Mouse (Mus musculus) heart, postnatal 14 days (tissue): ENCODE measurements around the gene S100a5. TPM values are rescaled to one million over a fixed set of nuclear protein-coding genes. Genes with fewer than 3 reads are reported as not detected.

Experiments used
- DNase-seq, 2 experiments: peaks; one replicate each; pipeline ENCODE4 v3.0.0; 2021 to 2022
- intact Hi-C: fragments of 180-260 bp; cut with DNase I; formaldehyde crosslinking; loops from one replicate; pipeline ENCODE4 v1.15.1; 2025
- total RNA-seq, 2 experiments: library from RNA; stranded (reverse); gene quantifications; 2 replicates each; pipeline ENCODE4 v1.2.3; 2021

The S100a5 gene
- total RNA-seq, 2 experiments from 2014 or later, result not detected

GRCm38 (mm10) chr3:90598212-90598611, 10.1 kb upstream of the S100a5 start:
- intact Hi-C loops, result no loop called here
- DNase-seq, result no peak

GRCm38 (mm10) chr3:90599401-90599800, 8.9 kb upstream of the S100a5 start:
- intact Hi-C loops, result no loop called here
- DNase-seq, result peak in 1 of 2 experiments; percentile 59

GRCm38 (mm10) chr3:90600036-90600435, 8.3 kb upstream of the S100a5 start:
- intact Hi-C loops, result no loop called here
- DNase-seq, result no peak

- intact Hi-C loops, result no loop called here
- DNase-seq, result peak in 1 of 2 experiments; percentile 65
These were observed 7.7 kb upstream of the S100a5 start for GRCm38 (mm10) chr3:90600458-90601195.

DNA sequence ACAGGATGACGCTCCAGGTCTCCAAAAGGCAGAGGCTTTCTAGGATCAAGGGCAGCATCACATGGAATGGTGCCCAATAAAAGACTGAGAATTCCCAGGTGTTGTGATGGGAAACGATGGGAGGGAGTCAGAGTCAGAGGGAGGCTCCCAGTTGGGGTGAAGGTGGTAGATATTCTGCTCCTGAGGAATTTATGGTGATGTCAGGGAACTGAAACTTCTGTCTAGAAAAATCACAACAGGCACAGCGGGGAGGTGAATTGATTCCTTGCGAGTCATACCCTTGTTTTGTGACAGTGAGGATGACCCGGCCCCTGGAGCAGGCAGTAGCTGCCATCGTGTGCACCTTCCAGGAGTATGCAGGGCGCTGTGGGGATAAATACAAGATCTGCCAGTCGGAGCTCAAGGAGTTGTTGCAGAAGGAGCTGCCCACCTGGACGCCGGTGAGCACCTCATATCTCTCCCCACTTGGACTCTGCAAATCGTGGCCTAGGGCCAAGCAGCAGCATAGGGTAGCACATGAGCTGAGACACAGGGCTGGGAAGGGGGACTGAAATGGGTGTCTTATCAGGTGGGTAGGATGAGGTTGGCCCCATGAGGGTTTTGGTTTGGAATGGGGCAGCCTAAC, 6.7 kb upstream of the S100a5 start, which contains the start of gene Gm42674:
Gene Gm42674, plus strand, starts transcription at position 419 of the 625 bp plus-strand sequence.
- DNase-seq, result no peak
- intact Hi-C loops, result no loop called here

DNA sequence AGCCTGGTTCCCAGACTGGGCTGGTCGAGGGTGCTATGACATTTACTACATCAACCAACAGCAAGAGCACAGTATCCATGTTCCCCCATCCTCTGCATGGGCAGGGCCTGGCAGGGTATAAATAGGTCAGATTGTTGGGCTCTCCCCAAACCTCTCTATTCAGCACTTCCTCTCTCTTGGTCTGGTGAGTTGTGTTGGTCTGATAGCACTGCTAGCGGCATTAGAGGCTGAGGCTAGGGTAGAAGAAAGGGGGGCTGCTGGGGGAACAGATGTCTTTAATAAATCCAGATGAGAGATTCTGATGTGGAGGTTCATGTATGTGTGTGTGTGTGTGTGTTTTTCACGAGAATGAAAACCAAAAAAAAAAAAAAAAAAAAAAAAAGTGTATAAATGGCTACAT, 4.7 kb upstream of the S100a5 start, which contains the start of gene S100a4:
Gene S100a4, plus strand, starts transcription at position 149 of the 400 bp plus-strand sequence.
- DNase-seq, result no peak
- intact Hi-C loops, result no loop called here

- peak; percentile 84 to 86 for DNase-seq
These were observed 3.9 kb upstream of the S100a5 start for GRCm38 (mm10) chr3:90604416-90604815.

GRCm38 (mm10) chr3:90605049-90605448, 3.3 kb upstream of the S100a5 start:
- DNase-seq, result no peak
- intact Hi-C loops, result no loop called here

More at GRCm38 (mm10) chr3:90604416-90604815, 3.9 kb upstream of the S100a5 start:
- intact Hi-C loops, result no loop called here

GRCm38 (mm10) chr3:90605736-90606135, 2.6 kb upstream of the S100a5 start:
- intact Hi-C loops, result no loop called here
- DNase-seq, result no peak

GRCm38 (mm10) chr3:90606185-90606584, 2.1 kb upstream of the S100a5 start:
- intact Hi-C loops, result no loop called here
- peak in 1 of 2 experiments; percentile 53 for DNase-seq

- intact Hi-C loops, result no loop called here
These were observed 962 bp upstream of the S100a5 start for GRCm38 (mm10) chr3:90607361-90607760.

GRCm38 (mm10) chr3:90609102-90609501, 779 bp downstream of the S100a5 start:
- intact Hi-C loops, result no loop called here
- no peak for DNase-seq

More at GRCm38 (mm10) chr3:90607361-90607760, 962 bp upstream of the S100a5 start:
- no peak for DNase-seq

GRCm38 (mm10) chr3:90611494-90611893, 3.2 kb downstream of the S100a5 start:
- intact Hi-C loops, result loop anchor here (10.0 kb wide), 1 partner anchor 197 kb away; no protein-coding TSS in a partner anchor
- DNase-seq, result no peak

GRCm38 (mm10) chr3:90612061-90612460, 3.7 kb downstream of the S100a5 start:
- no peak for DNase-seq
- intact Hi-C loops, result loop anchor here (10.0 kb wide), 1 partner anchor 197 kb away; no protein-coding TSS in a partner anchor

DNA sequence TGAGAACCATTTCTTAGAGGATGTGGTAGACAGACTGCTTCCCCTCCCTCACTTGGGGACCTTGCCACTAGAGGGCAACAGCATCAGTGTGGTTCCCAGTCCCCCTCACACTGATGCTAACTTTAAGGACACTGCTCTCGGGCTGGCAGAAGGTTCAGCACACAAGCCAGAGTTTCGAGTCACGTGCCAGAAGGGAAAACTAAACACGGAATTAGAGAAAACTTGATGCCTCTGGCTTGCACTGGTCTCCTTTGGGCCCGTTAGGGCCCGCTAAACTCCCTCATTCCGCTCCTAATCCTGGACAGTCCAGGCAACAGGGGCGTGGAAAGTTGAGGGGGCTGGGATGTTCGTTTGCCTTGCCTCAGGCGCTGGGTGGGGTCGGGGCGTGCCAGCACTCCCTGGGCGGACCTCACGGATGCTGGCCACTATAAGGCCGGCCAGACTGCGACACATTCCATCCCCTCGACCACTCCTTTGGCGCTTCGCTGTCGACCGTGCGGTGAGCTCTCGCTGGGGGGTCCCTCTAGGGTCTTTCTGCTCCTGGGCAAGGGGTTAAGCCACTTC, 4.5 kb downstream of the S100a5 start, which contains the start of gene S100a6:
Gene S100a6, plus strand, starts transcription at position 155 of the 564 bp plus-strand sequence.
- DNase-seq, result peak; percentile 73 to 75
- intact Hi-C loops, result loop anchor here (10.0 kb wide), 1 partner anchor 198 kb away; no protein-coding TSS in a partner anchor

DNA sequence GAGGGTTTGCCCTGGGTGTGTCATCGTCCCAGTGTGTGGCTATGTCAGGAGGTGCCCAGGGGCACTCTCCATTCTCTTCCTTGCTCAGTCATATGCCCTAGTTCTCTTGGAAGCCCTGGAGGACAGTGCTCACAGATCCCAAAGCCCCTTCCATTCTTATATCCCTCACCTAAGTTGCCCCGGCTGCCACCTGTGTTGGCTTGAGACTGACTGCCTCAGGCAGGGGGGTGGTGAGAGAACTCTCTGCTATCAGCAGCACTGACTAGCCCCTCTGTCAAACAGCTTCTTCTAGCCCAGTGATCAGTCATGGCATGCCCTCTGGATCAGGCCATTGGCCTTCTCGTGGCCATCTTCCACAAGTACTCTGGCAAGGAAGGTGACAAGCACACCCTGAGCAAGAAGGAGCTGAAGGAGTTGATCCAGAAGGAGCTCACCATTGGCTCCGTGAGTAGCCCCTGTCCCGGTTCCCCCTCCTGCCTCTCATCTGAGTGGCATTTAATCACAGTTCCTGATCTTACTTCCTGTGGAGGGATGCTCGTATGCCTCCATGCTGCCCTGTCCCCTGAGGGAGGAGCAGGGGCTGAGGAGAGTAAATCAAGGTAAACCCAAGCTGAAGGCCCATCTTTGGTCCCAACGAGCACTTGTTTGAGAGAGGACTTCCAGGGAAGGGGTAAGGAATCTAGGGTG, 5.3 kb downstream of the S100a5 start:
- DNase-seq, result no peak
- intact Hi-C loops, result loop anchor here (1.0 to 10.0 kb wide), 3 partner anchors 27 to 199 kb away; partner anchors contain the start of gene Snapin

- intact Hi-C loops, result loop anchor here (1.0 to 10.0 kb wide), 3 partner anchors 28 to 199 kb away; partner anchors contain the start of gene Snapin
- no peak for DNase-seq
These were observed 5.8 kb downstream of the S100a5 start for GRCm38 (mm10) chr3:90614148-90614530.

DNA sequence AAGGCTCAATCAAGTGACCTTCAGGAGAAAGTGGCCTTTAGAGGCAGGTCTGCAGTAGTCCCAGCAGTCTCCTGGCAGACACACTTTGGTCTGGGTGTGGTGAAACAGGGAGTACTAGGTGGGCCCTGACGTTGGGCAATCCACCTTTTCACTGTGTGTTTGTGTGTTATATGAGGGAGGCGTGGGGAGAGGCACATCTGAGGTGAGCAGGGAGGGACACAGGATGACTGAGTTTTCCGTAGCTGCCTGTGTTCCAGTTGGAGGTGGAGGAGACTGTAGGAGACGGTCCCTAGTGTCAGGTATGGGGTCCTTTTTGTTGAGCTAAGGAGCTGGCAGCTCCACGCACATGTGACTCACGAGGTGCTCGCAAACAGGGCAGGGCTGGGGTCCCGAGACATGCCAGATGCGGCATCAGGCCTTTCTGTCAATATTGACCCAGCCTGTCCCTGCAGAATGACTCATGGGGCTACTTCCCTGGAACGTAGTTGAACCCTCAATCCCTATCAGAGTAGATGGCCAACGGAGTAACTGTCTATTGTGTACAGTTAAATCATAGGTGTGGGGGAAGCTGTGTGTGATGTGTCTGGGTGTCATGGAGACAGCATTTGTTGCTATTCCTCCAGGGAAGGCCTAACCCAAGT, 6.4 kb downstream of the S100a5 start:
- intact Hi-C loops, result loop anchor here (1.0 to 10.0 kb wide), 5 partner anchors 28 to 200 kb away; partner anchors contain the start of genes S100a7a and Snapin

DNA sequence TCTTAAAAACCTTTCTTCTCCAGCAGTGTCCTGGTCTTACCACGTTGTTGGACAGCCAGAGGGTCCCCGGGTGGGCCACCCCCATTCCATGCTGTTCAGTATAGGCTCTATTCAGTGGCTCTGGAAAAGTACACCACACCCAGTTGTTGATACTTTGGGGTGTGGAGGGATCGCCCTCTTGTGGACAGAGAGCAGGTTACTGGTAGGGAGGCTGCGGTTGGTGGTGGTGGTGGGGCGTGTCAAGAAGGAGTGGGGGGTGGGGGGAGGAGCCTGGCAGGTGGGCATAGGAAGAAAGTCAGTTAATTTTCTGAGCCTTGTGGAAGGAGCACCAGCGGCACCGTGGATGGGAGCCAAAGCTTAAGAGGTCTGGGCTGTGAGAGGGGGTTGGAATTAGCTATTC, 7.1 kb downstream of the S100a5 start:
- peak; percentile 76 to 83 for DNase-seq
- intact Hi-C loops, result loop anchor here (1.0 to 10.0 kb wide), 4 partner anchors 37 to 201 kb away; partner anchors contain the start of genes S100a7a and Snapin

More for the DNA sequence above, 6.4 kb downstream of the S100a5 start:
- no peak for DNase-seq
